Mouse (Mus musculus) hindbrain, embryonic 12.5 days (tissue): Measurements from ENCODE around the gene Lmntd1. TPM values are rescaled to one million over a fixed set of nuclear protein-coding genes. Genes with fewer than 3 reads are reported as not detected.

Experiments
- ATAC-seq: fragments of 200-750 bp; cut with Nextera tagmentation; 2 replicates; pipeline ENCODE4 v1.8.0; 2017; ENCODE audit warnings: moderate TSS enrichment; ENCODE audit not compliant: low FRiP score
- H3K27ac ChIP-seq: fragments of 300-500 bp; sonication (generic); 2 replicates; pipeline ENCODE4 v1.5.1; 2016; ENCODE audit warnings: mild to moderate bottlenecking
- H3K27me3 ChIP-seq: fragments of 300-500 bp; sonication (generic); 2 replicates; pipeline ENCODE4 v1.6.1; 2016; ENCODE audit warnings: mild to moderate bottlenecking
- H3K36me3 ChIP-seq: fragments of 300-500 bp; sonication (generic); 2 replicates; pipeline ENCODE4 v1.6.1; 2016; ENCODE audit warnings: mild to moderate bottlenecking
- H3K4me1 ChIP-seq: fragments of 300-500 bp; sonication (generic); 2 replicates; pipeline ENCODE4 v1.6.1; 2016
- H3K4me2 ChIP-seq: fragments of 300-500 bp; sonication (generic); replicated peaks from 2 replicates; pipeline ENCODE4 v1.6.1; 2016; ENCODE audit warnings: mild to moderate bottlenecking
- H3K4me3 ChIP-seq: fragments of 300-500 bp; sonication (generic); 2 replicates; pipeline ENCODE4 v1.5.1; 2016; ENCODE audit warnings: mild to moderate bottlenecking
- H3K9ac ChIP-seq: fragments of 300-500 bp; sonication (generic); 2 replicates; pipeline ENCODE4 v1.6.1; 2016; ENCODE audit warnings: mild to moderate bottlenecking, moderate library complexity
- H3K9me3 ChIP-seq: fragments of 300-500 bp; sonication (generic); replicated peaks from 2 replicates; pipeline ENCODE4 v1.6.1; 2016; ENCODE audit warnings: mild to moderate bottlenecking
- WGBS: fragments of 180-500 bp; shearing (Covaris S2); methylation state at CpG from one replicate; pipeline ENCODE4 v1.1.7; 2016; 5-methylcytosine and 5-hydroxymethylcytosine counted together
- polyA plus RNA-seq: library from polyadenylated mRNA; unstranded; fragments of >200 nt; fragmentation: Nextera tagmentation; extraction: Ambion mirVana; gene quantifications from 2 replicates; pipeline ENCODE4 v1.2.1, GENCODE M21; 2016

The Lmntd1 gene
- polyA plus RNA-seq, 1 experiment from 2014 or later, result 0.58 TPM

GRCm38 (mm10) chr6:145374372-145374771 lies 239.7 kb downstream of the Lmntd1 start:
- Histone ChIP-seq H3K9ac (no peak overlapping the region), H3K27ac (no peak overlapping the region), H3K9me3 (no peaks in the 10 kb centered on the region), H3K4me3 (no peak overlapping the region), H3K4me2 (no peak overlapping the region), H3K4me1 (peaks cover 20% of the 10 kb centered on the region), H3K36me3 (no peaks in the 10 kb centered on the region), H3K27me3 (no peaks in the 10 kb centered on the region)
- 76% methylated on average over 2 of the region's 2 CpGs for WGBS
- ATAC-seq, result no peak

GRCm38 (mm10) chr6:145373712-145374221 lies 240.4 kb downstream of the Lmntd1 start:
- no peak overlapping the region for H3K9ac ChIP-seq
- H3K27me3 ChIP-seq, result no peaks in the 10 kb centered on the region
- peaks cover 19% of the 10 kb centered on the region for H3K4me1 ChIP-seq
- no peak overlapping the region for H3K27ac ChIP-seq
- no peak overlapping the region for H3K4me3 ChIP-seq
- H3K36me3 ChIP-seq, result no peaks in the 10 kb centered on the region
- H3K4me2 ChIP-seq, result no peak overlapping the region
- no peak for ATAC-seq
- no peaks in the 10 kb centered on the region for H3K9me3 ChIP-seq
- 49% methylated on average over 7 of the region's 7 CpGs for WGBS

GRCm38 (mm10) chr6:145372066-145372465 lies 242.1 kb downstream of the Lmntd1 start:
- WGBS, result 72% methylated on average over 2 of the region's 2 CpGs
- no peak overlapping the region for H3K27ac ChIP-seq
- H3K9me3 ChIP-seq, result no peaks in the 10 kb centered on the region
- no peak overlapping the region for H3K4me3 ChIP-seq
- H3K4me2 ChIP-seq, result no peak overlapping the region
- no peak for ATAC-seq
- H3K9ac ChIP-seq, result no peak overlapping the region
- no peaks in the 10 kb centered on the region for H3K27me3 ChIP-seq
- H3K4me1 ChIP-seq, result peaks cover 17% of the 10 kb centered on the region
- no peaks in the 10 kb centered on the region for H3K36me3 ChIP-seq

GRCm38 (mm10) chr6:145371586-145371985 lies 242.5 kb downstream of the Lmntd1 start:
- WGBS, result 84% methylated on average over 4 of the region's 4 CpGs
- H3K4me1 ChIP-seq, result peaks cover 17% of the 10 kb centered on the region
- no peaks in the 10 kb centered on the region for H3K9me3 ChIP-seq
- H3K27ac ChIP-seq, result no peak overlapping the region
- no peak overlapping the region for H3K9ac ChIP-seq
- H3K4me2 ChIP-seq, result no peak overlapping the region
- no peaks in the 10 kb centered on the region for H3K27me3 ChIP-seq
- ATAC-seq, result no peak
- no peak overlapping the region for H3K4me3 ChIP-seq
- no peaks in the 10 kb centered on the region for H3K36me3 ChIP-seq

- peaks cover 17% of the 10 kb centered on the region for H3K4me1 ChIP-seq
- H3K4me2 ChIP-seq, result no peak overlapping the region
- H3K4me3 ChIP-seq, result no peak overlapping the region
- 84% methylated on average over 3 of the region's 3 CpGs for WGBS
- H3K27ac ChIP-seq, result no peak overlapping the region
- H3K36me3 ChIP-seq, result no peaks in the 10 kb centered on the region
- H3K9ac ChIP-seq, result no peak overlapping the region
- no peaks in the 10 kb centered on the region for H3K27me3 ChIP-seq
- no peak for ATAC-seq
- H3K9me3 ChIP-seq, result no peaks in the 10 kb centered on the region
Measured at GRCm38 (mm10) chr6:145370302-145370701, 243.8 kb downstream of the Lmntd1 start.

- no peak overlapping the region for H3K9ac ChIP-seq
- H3K4me1 ChIP-seq, result peaks cover 17% of the 10 kb centered on the region
- no peak for ATAC-seq
- H3K4me3 ChIP-seq, result no peak overlapping the region
- H3K36me3 ChIP-seq, result no peaks in the 10 kb centered on the region
- WGBS, result 64% methylated on average over 4 of the region's 4 CpGs
- no peak overlapping the region for H3K27ac ChIP-seq
- H3K27me3 ChIP-seq, result no peaks in the 10 kb centered on the region
- no peaks in the 10 kb centered on the region for H3K9me3 ChIP-seq
- no peak overlapping the region for H3K4me2 ChIP-seq
Measured at GRCm38 (mm10) chr6:145369290-145369689, 244.8 kb downstream of the Lmntd1 start.

- H3K4me2 ChIP-seq, result no peak overlapping the region
- H3K9ac ChIP-seq, result no peak overlapping the region
- 91% methylated on average over 11 of the region's 11 CpGs for WGBS
Measured at GRCm38 (mm10) chr6:145366488-145366887, 247.6 kb downstream of the Lmntd1 start.

GRCm38 (mm10) chr6:145363698-145364097 lies 250.4 kb downstream of the Lmntd1 start:
- Histone ChIP-seq H3K4me2 (no peak overlapping the region), H3K27ac (no peak overlapping the region), H3K4me3 (no peak overlapping the region), H3K9me3 (no peaks in the 10 kb centered on the region), H3K27me3 (no peaks in the 10 kb centered on the region), H3K4me1 (peaks cover 5% of the 10 kb centered on the region; the same call in 1 of the 2 replicates), H3K36me3 (no peaks in the 10 kb centered on the region), H3K9ac (no peak overlapping the region)
- WGBS, result 70% methylated on average over 7 of the region's 7 CpGs
- no peak for ATAC-seq

More at GRCm38 (mm10) chr6:145366488-145366887, 247.6 kb downstream of the Lmntd1 start:
- no peaks in the 10 kb centered on the region for H3K36me3 ChIP-seq
- H3K4me3 ChIP-seq, result no peak overlapping the region
- peaks cover 9% of the 10 kb centered on the region; the same call in 1 of the 2 replicates for H3K4me1 ChIP-seq
- H3K27me3 ChIP-seq, result no peaks in the 10 kb centered on the region
- ATAC-seq, result no peak
- H3K27ac ChIP-seq, result no peak overlapping the region
- H3K9me3 ChIP-seq, result no peaks in the 10 kb centered on the region

GRCm38 (mm10) chr6:145361109-145361694 lies 252.9 kb downstream of the Lmntd1 start:
- Histone ChIP-seq H3K27ac (no peak overlapping the region), H3K27me3 (no peaks in the 10 kb centered on the region), H3K4me3 (no peak overlapping the region), H3K9ac (no peak overlapping the region), H3K4me1 (peaks cover 5% of the 10 kb centered on the region; the same call in 1 of the 2 replicates), H3K36me3 (no peaks in the 10 kb centered on the region), H3K4me2 (no peak overlapping the region), H3K9me3 (no peaks in the 10 kb centered on the region)
- ATAC-seq, result no peak
- 63% methylated on average over 12 of the region's 12 CpGs for WGBS

GRCm38 (mm10) chr6:145359470-145360430 lies 254.4 kb downstream of the Lmntd1 start:
- Histone ChIP-seq H3K9ac (no peak overlapping the region), H3K27me3 (no peaks in the 10 kb centered on the region), H3K36me3 (no peaks in the 10 kb centered on the region), H3K4me2 (no peak overlapping the region; the same call in 1 of the 2 replicates), H3K27ac (no peak overlapping the region), H3K9me3 (0 out of 2 replicates have a peak, but pooled peaks cover 5% of the 10 kb centered on the region), H3K4me3 (no peak overlapping the region), H3K4me1 (peaks cover 5% of the 10 kb centered on the region; the same call in 1 of the 2 replicates)
- 46% methylated on average over 26 of the region's 26 CpGs for WGBS
- ATAC-seq, result no peak

- WGBS, result 56% methylated on average over 9 of the region's 9 CpGs
- H3K4me3 ChIP-seq, result no peak overlapping the region
- no peak overlapping the region for H3K9ac ChIP-seq
- H3K27me3 ChIP-seq, result no peaks in the 10 kb centered on the region
- no peak overlapping the region for H3K4me2 ChIP-seq
- no peaks in the 10 kb centered on the region for H3K36me3 ChIP-seq
- H3K27ac ChIP-seq, result no peak overlapping the region
- H3K4me1 ChIP-seq, result peaks cover 5% of the 10 kb centered on the region; the same call in 1 of the 2 replicates
- no peak for ATAC-seq
- 0 out of 2 replicates have a peak, but pooled peaks cover 10% of the 10 kb centered on the region for H3K9me3 ChIP-seq
Measured at GRCm38 (mm10) chr6:145358001-145358400, 256.1 kb downstream of the Lmntd1 start.

GRCm38 (mm10) chr6:145353806-145354205 lies 260.3 kb downstream of the Lmntd1 start:
- Histone ChIP-seq H3K4me3 (no peak overlapping the region), H3K27ac (no peak overlapping the region), H3K4me1 (peaks cover 3% of the 10 kb centered on the region; the same call in 1 of the 2 replicates), H3K4me2 (no peak overlapping the region), H3K36me3 (no peaks in the 10 kb centered on the region), H3K9me3 (0 out of 2 replicates have a peak, but pooled peaks cover 10% of the 10 kb centered on the region), H3K27me3 (no peaks in the 10 kb centered on the region), H3K9ac (no peak overlapping the region)
- no peak for ATAC-seq
- 93% methylated on average over 5 of the region's 5 CpGs for WGBS
